Mouse (Mus musculus) limb, embryonic 10.5 days (tissue): ENCODE measurements around the gene 4930469K13Rik. TPM values are rescaled to one million over a fixed set of nuclear protein-coding genes. Genes with fewer than 3 reads are reported as not detected.

Experiments
- DNase-seq: peaks from one replicate; pipeline ENCODE4 v3.0.0-alpha.2; 2017; ENCODE audit warnings: low spot score
- H3K27ac ChIP-seq: fragments of 300-500 bp; sonication (generic); 2 replicates; pipeline ENCODE4 v1.5.1; 2016; ENCODE audit warnings: mild to moderate bottlenecking
- H3K27me3 ChIP-seq: fragments of 300-500 bp; sonication (generic); 2 replicates; pipeline ENCODE4 v1.6.1; 2016; ENCODE audit warnings: low read depth, mild to moderate bottlenecking; ENCODE audit not compliant: poor library complexity, severe bottlenecking
- H3K36me3 ChIP-seq: fragments of 300-500 bp; sonication (generic); 2 replicates; pipeline ENCODE4 v1.6.1; 2016; ENCODE audit warnings: mild to moderate bottlenecking, moderate library complexity
- H3K4me1 ChIP-seq: fragments of 300-500 bp; sonication (generic); 2 replicates; pipeline ENCODE4 v1.6.1; 2016
- H3K4me3 ChIP-seq: fragments of 300-500 bp; sonication (generic); 2 replicates; pipeline ENCODE4 v1.5.1; 2016; ENCODE audit warnings: mild to moderate bottlenecking, moderate library complexity
- H3K9me3 ChIP-seq: fragments of 300-500 bp; sonication (generic); replicated peaks from 2 replicates; pipeline ENCODE4 v1.6.1; 2016; ENCODE audit warnings: mild to moderate bottlenecking
- WGBS: fragments of 180-500 bp; shearing (Covaris S2); methylation state at CpG from one replicate; pipeline ENCODE4 v1.1.7; 2016; 5-methylcytosine and 5-hydroxymethylcytosine counted together
- polyA plus RNA-seq: library from polyadenylated mRNA; unstranded; fragments of >200 nt; fragmentation: Nextera tagmentation; extraction: Ambion mirVana; gene quantifications from 2 replicates; pipeline ENCODE4 v1.2.1, GENCODE M21; 2016

4930469K13Rik gene
- polyA plus RNA-seq, 1 experiment from 2014 or later, result not detected

- H3K27me3 ChIP-seq, result peaks cover 8% of the 10 kb centered on the region; the same call in 1 of the 2 replicates
- no peak for DNase-seq
- no peak overlapping the region for H3K4me3 ChIP-seq
- H3K36me3 ChIP-seq, result no peaks in the 10 kb centered on the region
- peaks cover 2% of the 10 kb centered on the region; the same call in 1 of the 2 replicates for H3K4me1 ChIP-seq
- no peaks in the 10 kb centered on the region for H3K9me3 ChIP-seq
- WGBS, result 75% methylated on average over 4 of the region's 4 CpGs
- no peak overlapping the region for H3K27ac ChIP-seq
Measured at GRCm38 (mm10) chr11:34072309-34072708, 26.0 kb downstream of the 4930469K13Rik start.

- no peaks in the 10 kb centered on the region for H3K36me3 ChIP-seq
- no peak for DNase-seq
- H3K27me3 ChIP-seq, result peaks cover 8% of the 10 kb centered on the region; the same call in 1 of the 2 replicates
Measured at GRCm38 (mm10) chr11:34070596-34070995, 27.8 kb downstream of the 4930469K13Rik start.

GRCm38 (mm10) chr11:34063702-34064485, 34.5 kb downstream of the 4930469K13Rik start:
- DNase-seq, result no peak
- Histone ChIP-seq H3K27ac (peak overlapping the region; percentile 46), H3K36me3 (no peaks in the 10 kb centered on the region), H3K4me3 (no peak overlapping the region), H3K9me3 (no peaks in the 10 kb centered on the region), H3K27me3 (no peaks in the 10 kb centered on the region), H3K4me1 (peaks cover 7% of the 10 kb centered on the region)
- 53% methylated on average over 5 of the region's 5 CpGs for WGBS

More at GRCm38 (mm10) chr11:34070596-34070995, 27.8 kb downstream of the 4930469K13Rik start:
- H3K27ac ChIP-seq, result no peak overlapping the region
- H3K4me3 ChIP-seq, result no peak overlapping the region
- H3K4me1 ChIP-seq, result peaks cover 2% of the 10 kb centered on the region; the same call in 1 of the 2 replicates
- H3K9me3 ChIP-seq, result no peaks in the 10 kb centered on the region

GRCm38 (mm10) chr11:34063257-34063656, 35.1 kb downstream of the 4930469K13Rik start:
- no peak overlapping the region for H3K27ac ChIP-seq
- H3K36me3 ChIP-seq, result no peaks in the 10 kb centered on the region
- H3K4me1 ChIP-seq, result peaks cover 7% of the 10 kb centered on the region
- 78% methylated on average over 2 of the region's 2 CpGs for WGBS
- no peaks in the 10 kb centered on the region for H3K9me3 ChIP-seq
- H3K4me3 ChIP-seq, result no peak overlapping the region
- no peak for DNase-seq
- no peaks in the 10 kb centered on the region for H3K27me3 ChIP-seq

GRCm38 (mm10) chr11:34061740-34062139, 36.6 kb downstream of the 4930469K13Rik start:
- Histone ChIP-seq H3K36me3 (no peaks in the 10 kb centered on the region), H3K9me3 (no peaks in the 10 kb centered on the region), H3K4me3 (no peak overlapping the region), H3K27ac (no peak overlapping the region), H3K4me1 (peaks cover 7% of the 10 kb centered on the region), H3K27me3 (no peaks in the 10 kb centered on the region)
- WGBS, result 47% methylated on average over 6 of the region's 6 CpGs
- DNase-seq, result no peak

GRCm38 (mm10) chr11:34058960-34059359, 39.4 kb downstream of the 4930469K13Rik start:
- 90% methylated on average over 6 of the region's 6 CpGs for WGBS
- Histone ChIP-seq H3K27me3 (no peaks in the 10 kb centered on the region), H3K4me3 (no peak overlapping the region), H3K9me3 (no peaks in the 10 kb centered on the region), H3K27ac (no peak overlapping the region), H3K4me1 (peaks cover 4% of the 10 kb centered on the region), H3K36me3 (no peaks in the 10 kb centered on the region)
- DNase-seq, result no peak

GRCm38 (mm10) chr11:34058332-34058731, 40.0 kb downstream of the 4930469K13Rik start:
- no peak overlapping the region for H3K4me3 ChIP-seq
- no peak overlapping the region for H3K27ac ChIP-seq
- DNase-seq, result no peak
- no peaks in the 10 kb centered on the region for H3K27me3 ChIP-seq
- no peaks in the 10 kb centered on the region for H3K36me3 ChIP-seq
- no peaks in the 10 kb centered on the region for H3K9me3 ChIP-seq
- no peaks in the 10 kb centered on the region for H3K4me1 ChIP-seq

GRCm38 (mm10) chr11:34056715-34057114, 41.6 kb downstream of the 4930469K13Rik start:
- H3K4me1 ChIP-seq, result no peaks in the 10 kb centered on the region
- no peaks in the 10 kb centered on the region for H3K27me3 ChIP-seq
- H3K9me3 ChIP-seq, result no peaks in the 10 kb centered on the region
- no peak overlapping the region for H3K27ac ChIP-seq
- no peak for DNase-seq
- H3K36me3 ChIP-seq, result no peaks in the 10 kb centered on the region
- 89% methylated on average over 1 of the region's 1 CpGs for WGBS
- H3K4me3 ChIP-seq, result no peak overlapping the region

- Histone ChIP-seq H3K4me1 (no peaks in the 10 kb centered on the region), H3K9me3 (no peaks in the 10 kb centered on the region), H3K4me3 (no peak overlapping the region), H3K36me3 (no peaks in the 10 kb centered on the region), H3K27me3 (no peaks in the 10 kb centered on the region), H3K27ac (no peak overlapping the region)
- 83% methylated on average over 7 of the region's 7 CpGs for WGBS
- no peak for DNase-seq
Measured at GRCm38 (mm10) chr11:34054031-34054727, 44.2 kb downstream of the 4930469K13Rik start.

- Histone ChIP-seq H3K9me3 (no peaks in the 10 kb centered on the region), H3K27ac (no peak overlapping the region), H3K36me3 (no peaks in the 10 kb centered on the region), H3K27me3 (no peaks in the 10 kb centered on the region), H3K4me3 (no peak overlapping the region), H3K4me1 (no peaks in the 10 kb centered on the region)
- no peak for DNase-seq
- WGBS, result 88% methylated on average over 6 of the region's 6 CpGs
Measured at GRCm38 (mm10) chr11:34053031-34053818, 45.1 kb downstream of the 4930469K13Rik start.

GRCm38 (mm10) chr11:34050643-34051042, 47.7 kb downstream of the 4930469K13Rik start:
- Histone ChIP-seq H3K4me3 (no peak overlapping the region), H3K27me3 (no peaks in the 10 kb centered on the region), H3K9me3 (no peaks in the 10 kb centered on the region), H3K4me1 (no peaks in the 10 kb centered on the region), H3K36me3 (no peaks in the 10 kb centered on the region), H3K27ac (no peak overlapping the region)
- WGBS, result 79% methylated on average over 2 of the region's 2 CpGs
- DNase-seq, result no peak

- Histone ChIP-seq H3K36me3 (no peaks in the 10 kb centered on the region), H3K4me1 (no peaks in the 10 kb centered on the region)
- WGBS, result 63% methylated on average over 1 of the region's 1 CpGs
Measured at GRCm38 (mm10) chr11:34050063-34050462, 48.3 kb downstream of the 4930469K13Rik start.

GRCm38 (mm10) chr11:34049125-34049379, 49.3 kb downstream of the 4930469K13Rik start:
- H3K27ac ChIP-seq, result no peak overlapping the region
- H3K36me3 ChIP-seq, result no peaks in the 10 kb centered on the region
- H3K4me3 ChIP-seq, result no peak overlapping the region
- no peaks in the 10 kb centered on the region for H3K9me3 ChIP-seq
- no peaks in the 10 kb centered on the region for H3K27me3 ChIP-seq
- WGBS, result 92% methylated on average over 1 of the region's 1 CpGs
- no peaks in the 10 kb centered on the region for H3K4me1 ChIP-seq
- DNase-seq, result no peak

More at GRCm38 (mm10) chr11:34050063-34050462, 48.3 kb downstream of the 4930469K13Rik start:
- H3K9me3 ChIP-seq, result no peaks in the 10 kb centered on the region
- no peak overlapping the region for H3K4me3 ChIP-seq
- H3K27me3 ChIP-seq, result no peaks in the 10 kb centered on the region
- H3K27ac ChIP-seq, result no peak overlapping the region
- no peak for DNase-seq
